Mouse (Mus musculus): ENCODE results near the gene Wnk2. TPM values are rescaled to one million over a fixed set of nuclear protein-coding genes. Genes with fewer than 3 reads are reported as not detected.
A peak's percentile ranks its signal among the peaks of the same experiment; 100 is the strongest.
"Not testable (repeated sequence)": the region's sequence is repeated elsewhere in the genome, so short reads cannot be mapped to it uniquely, and the experiment has no call there.

Gene Wnk2
- polyA plus RNA-seq, 1 experiment from 2014 or later: 2.6 TPM

DNA sequence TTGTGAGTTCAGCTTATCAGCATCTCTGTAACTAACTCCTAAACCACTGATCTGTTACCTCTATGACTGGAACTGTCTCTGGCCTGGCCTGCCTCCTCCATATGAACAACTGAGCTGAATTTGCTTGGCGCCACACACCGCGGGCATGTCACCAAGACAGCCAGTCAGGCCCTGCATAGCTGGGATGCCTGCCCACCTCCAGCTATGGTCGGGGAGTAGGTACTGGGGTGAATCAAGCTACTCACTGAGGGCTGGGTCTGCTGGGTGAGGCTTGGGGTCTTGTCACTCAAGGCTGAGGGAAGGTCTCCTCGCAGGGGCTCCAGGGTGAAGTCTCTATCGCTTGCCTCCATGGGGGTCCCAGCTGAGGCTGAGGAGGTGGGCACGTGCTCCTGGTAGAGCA lies 87.4 kb downstream of the Wnk2 start:
- WGBS: 75% methylated on average over 7 of the region's 7 CpGs
- Histone ChIP-seq H3K9me3 (ENCODE audit: control insufficient read depth, low read length) (no peaks in the 10 kb centered on the region), H3K9ac (ENCODE audit: low read length) (no peak overlapping the region)

DNA sequence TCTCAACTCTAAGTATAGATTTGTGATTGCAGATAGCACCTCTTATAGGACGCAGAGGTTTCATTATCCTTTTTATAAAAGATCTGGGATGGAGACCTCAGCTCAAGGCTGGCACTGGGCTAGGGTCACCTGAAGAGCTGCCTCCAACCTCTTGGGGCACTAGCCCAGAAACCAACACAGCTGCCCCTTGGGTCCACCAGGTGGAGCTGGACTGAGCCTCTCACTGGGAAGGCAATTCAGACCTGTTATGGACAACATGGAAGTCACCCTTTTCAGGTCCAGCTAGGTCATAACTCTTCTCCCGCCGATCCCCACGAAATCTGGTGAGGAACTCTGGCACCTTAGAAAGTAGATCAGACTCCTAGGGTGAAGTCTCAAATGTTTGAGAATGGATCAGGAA lies 89.3 kb downstream of the Wnk2 start:
- no peak overlapping the region for H3K27ac ChIP-seq (replicated peaks in 1 of 2; ENCODE audit: control insufficient read depth in 1 of 2, insufficient read depth in 1 of 2, low read depth in 2 of 2, low read length in 2 of 2)
- no peaks in the 10 kb centered on the region for H3K36me3 ChIP-seq (ENCODE audit: control insufficient read depth, insufficient read depth, low read length)
- no peaks in the 10 kb centered on the region for H3K27me3 ChIP-seq (ENCODE audit: control insufficient read depth, insufficient read depth, low read length)
- 84% methylated on average over 4 of the region's 4 CpGs for WGBS
- no peak overlapping the region for H3K9ac ChIP-seq (ENCODE audit: low read length)
- no peaks in the 10 kb centered on the region for H3K9me3 ChIP-seq (ENCODE audit: control insufficient read depth, low read length)
- no peak for ATAC-seq (ENCODE audit: insufficient number of reproducible peaks, insufficient read depth, low FRiP score, low read depth)
- no peaks in the 10 kb centered on the region for H3K4me1 ChIP-seq (ENCODE audit: control insufficient read depth in 2 of 2, insufficient read depth in 2 of 2, low read length in 2 of 2)
- no peak overlapping the region for H3K4me2 ChIP-seq (ENCODE audit: low read length)
- no peak overlapping the region for H3K4me3 ChIP-seq (ENCODE audit: control insufficient read depth in 1 of 2, insufficient read depth in 1 of 2, low read depth in 1 of 2, low read length in 2 of 2)

More for the DNA sequence above, 87.4 kb downstream of the Wnk2 start:
- Histone ChIP-seq H3K27ac (replicated peaks in 1 of 2; ENCODE audit: control insufficient read depth in 1 of 2, insufficient read depth in 1 of 2, low read depth in 2 of 2, low read length in 2 of 2) (no peak overlapping the region), H3K36me3 (ENCODE audit: control insufficient read depth, insufficient read depth, low read length) (no peaks in the 10 kb centered on the region), H3K4me2 (ENCODE audit: low read length) (no peak overlapping the region), H3K4me3 (ENCODE audit: control insufficient read depth in 1 of 2, insufficient read depth in 1 of 2, low read depth in 1 of 2, low read length in 2 of 2) (no peak overlapping the region), H3K27me3 (ENCODE audit: control insufficient read depth, insufficient read depth, low read length) (no peaks in the 10 kb centered on the region), H3K4me1 (ENCODE audit: control insufficient read depth in 2 of 2, insufficient read depth in 2 of 2, low read length in 2 of 2) (no peaks in the 10 kb centered on the region)
- 0 out of 2 replicates have a peak, but pooled peaks have one; percentile 2 for ATAC-seq (ENCODE audit: insufficient number of reproducible peaks, insufficient read depth, low FRiP score, low read depth)

DNA sequence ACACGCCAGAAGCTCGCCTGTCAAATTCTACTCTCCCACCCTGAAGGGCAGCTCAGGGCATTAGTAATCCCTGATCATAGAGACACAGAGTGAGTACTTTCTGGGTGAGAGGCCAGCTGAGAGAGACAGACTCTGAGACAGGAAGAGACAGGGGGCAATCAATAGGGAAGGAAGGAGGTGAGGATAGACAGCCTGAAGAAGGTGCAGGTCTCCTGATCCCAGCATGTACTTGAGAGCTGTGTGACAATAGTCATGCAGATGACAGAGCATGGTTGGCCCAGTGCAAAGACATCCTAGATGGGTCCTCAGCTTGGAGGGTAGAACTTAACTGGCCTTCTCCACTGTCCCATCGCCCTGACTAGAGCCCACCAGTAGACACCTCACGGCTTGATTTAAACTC lies 91.5 kb downstream of the Wnk2 start:
- Histone ChIP-seq H3K9ac (ENCODE audit: low read length) (no peak overlapping the region), H3K4me3 (ENCODE audit: control insufficient read depth in 1 of 2, insufficient read depth in 1 of 2, low read depth in 1 of 2, low read length in 2 of 2) (no peak overlapping the region), H3K27me3 (ENCODE audit: control insufficient read depth, insufficient read depth, low read length) (no peaks in the 10 kb centered on the region), H3K4me2 (ENCODE audit: low read length) (no peak overlapping the region), H3K27ac (replicated peaks in 1 of 2; ENCODE audit: control insufficient read depth in 1 of 2, insufficient read depth in 1 of 2, low read depth in 2 of 2, low read length in 2 of 2) (no peak overlapping the region), H3K4me1 (ENCODE audit: control insufficient read depth in 2 of 2, insufficient read depth in 2 of 2, low read length in 2 of 2) (no peaks in the 10 kb centered on the region), H3K36me3 (ENCODE audit: control insufficient read depth, insufficient read depth, low read length) (no peaks in the 10 kb centered on the region), H3K9me3 (ENCODE audit: control insufficient read depth, low read length) (no peaks in the 10 kb centered on the region)
- 83% methylated on average over 4 of the region's 4 CpGs for WGBS
- ATAC-seq (ENCODE audit: insufficient number of reproducible peaks, insufficient read depth, low FRiP score, low read depth): no peak

DNA sequence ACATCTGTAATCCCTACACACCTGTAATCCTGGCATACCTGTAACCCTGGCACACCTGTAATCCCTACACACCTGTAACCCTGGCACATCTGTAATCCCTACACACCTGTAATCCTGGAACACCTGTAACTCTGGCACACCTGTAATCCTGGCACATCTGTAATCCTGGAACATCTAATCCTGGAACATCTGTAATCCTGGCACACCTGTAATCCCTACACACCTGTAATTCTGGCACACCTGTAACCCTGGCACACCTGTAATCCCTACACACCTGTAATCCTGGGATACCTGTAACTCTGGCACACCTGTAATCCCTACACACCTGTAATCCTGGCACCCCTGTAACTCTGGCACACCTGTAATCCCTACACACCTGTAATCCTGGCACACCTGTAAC lies 93.1 kb downstream of the Wnk2 start:
- H3K4me1 ChIP-seq (ENCODE audit: control insufficient read depth in 2 of 2, insufficient read depth in 2 of 2, low read length in 2 of 2); ATAC-seq (ENCODE audit: insufficient number of reproducible peaks, insufficient read depth, low FRiP score, low read depth); H3K27ac ChIP-seq (replicated peaks in 1 of 2; ENCODE audit: control insufficient read depth in 1 of 2, insufficient read depth in 1 of 2, low read depth in 2 of 2, low read length in 2 of 2); H3K4me3 ChIP-seq (ENCODE audit: control insufficient read depth in 1 of 2, insufficient read depth in 1 of 2, low read depth in 1 of 2, low read length in 2 of 2); H3K9me3 ChIP-seq (ENCODE audit: control insufficient read depth, low read length); H3K9ac ChIP-seq (ENCODE audit: low read length); H3K4me2 ChIP-seq (ENCODE audit: low read length); H3K27me3 ChIP-seq (ENCODE audit: control insufficient read depth, insufficient read depth, low read length); H3K36me3 ChIP-seq (ENCODE audit: control insufficient read depth, insufficient read depth, low read length): not testable (repeated sequence)

DNA sequence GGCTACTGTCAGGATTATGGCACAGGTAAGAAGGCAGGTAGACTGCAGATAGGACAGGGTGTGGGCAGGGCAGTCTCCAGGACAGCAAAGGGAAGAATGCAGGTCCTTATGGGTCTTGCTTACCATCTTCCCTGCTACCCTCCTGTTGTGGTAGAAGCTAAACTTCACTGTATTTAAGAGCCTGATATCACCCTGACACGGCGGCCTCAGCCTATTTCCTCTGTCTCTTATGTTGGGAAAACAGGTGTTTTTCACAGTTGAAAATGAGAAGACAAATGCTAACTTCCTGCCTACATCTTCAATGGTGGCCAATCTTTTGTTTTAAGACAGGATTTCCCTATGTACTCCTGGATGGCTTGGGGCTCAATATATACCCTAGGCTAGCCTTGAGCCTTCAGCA lies 94.5 kb downstream of the Wnk2 start:
- Histone ChIP-seq H3K9me3 (ENCODE audit: control insufficient read depth, low read length) (no peaks in the 10 kb centered on the region), H3K36me3 (ENCODE audit: control insufficient read depth, insufficient read depth, low read length) (no peaks in the 10 kb centered on the region), H3K4me3 (ENCODE audit: control insufficient read depth in 1 of 2, insufficient read depth in 1 of 2, low read depth in 1 of 2, low read length in 2 of 2) (no peak overlapping the region), H3K4me2 (ENCODE audit: low read length) (no peak overlapping the region), H3K27me3 (ENCODE audit: control insufficient read depth, insufficient read depth, low read length) (no peaks in the 10 kb centered on the region), H3K9ac (ENCODE audit: low read length) (no peak overlapping the region), H3K4me1 (ENCODE audit: control insufficient read depth in 2 of 2, insufficient read depth in 2 of 2, low read length in 2 of 2) (no peaks in the 10 kb centered on the region), H3K27ac (replicated peaks in 1 of 2; ENCODE audit: control insufficient read depth in 1 of 2, insufficient read depth in 1 of 2, low read depth in 2 of 2, low read length in 2 of 2) (no peak overlapping the region)
- ATAC-seq (ENCODE audit: insufficient number of reproducible peaks, insufficient read depth, low FRiP score, low read depth): no peak
- 81% methylated on average over 2 of the region's 2 CpGs for WGBS

DNA sequence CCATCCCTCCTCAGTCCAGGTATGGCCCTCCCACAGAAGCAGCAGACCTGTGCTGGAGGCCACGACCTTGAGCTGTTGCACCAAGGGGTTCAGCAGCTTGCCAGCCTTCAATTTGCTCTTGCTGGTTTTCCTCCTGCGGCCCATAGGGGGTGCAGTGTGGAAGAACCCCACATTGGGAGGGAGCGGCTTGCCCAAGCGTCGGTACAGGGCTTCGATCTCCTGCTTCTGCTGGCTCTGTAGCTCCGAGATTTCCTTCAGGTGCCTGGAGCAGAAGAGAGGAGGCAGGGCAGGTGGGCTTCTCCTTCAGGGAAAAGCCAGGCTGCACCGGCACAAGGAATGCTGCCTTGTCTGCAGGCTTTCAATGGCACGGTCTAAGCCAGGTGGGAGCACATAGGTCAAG lies 95.3 kb downstream of the Wnk2 start:
- no peaks in the 10 kb centered on the region for H3K9me3 ChIP-seq (ENCODE audit: control insufficient read depth, low read length)
- no peaks in the 10 kb centered on the region for H3K4me1 ChIP-seq (ENCODE audit: control insufficient read depth in 2 of 2, insufficient read depth in 2 of 2, low read length in 2 of 2)
- H3K36me3 ChIP-seq (ENCODE audit: control insufficient read depth, insufficient read depth, low read length): no peaks in the 10 kb centered on the region
- no peak overlapping the region for H3K4me2 ChIP-seq (ENCODE audit: low read length)
- ATAC-seq (ENCODE audit: insufficient number of reproducible peaks, insufficient read depth, low FRiP score, low read depth): no peak
- H3K9ac ChIP-seq (ENCODE audit: low read length): no peak overlapping the region
- no peak overlapping the region for H3K27ac ChIP-seq (replicated peaks in 1 of 2; ENCODE audit: control insufficient read depth in 1 of 2, insufficient read depth in 1 of 2, low read depth in 2 of 2, low read length in 2 of 2)
- WGBS: 40% methylated on average over 9 of the region's 9 CpGs
- H3K27me3 ChIP-seq (ENCODE audit: control insufficient read depth, insufficient read depth, low read length): peaks cover 4% of the 10 kb centered on the region; the same call in 1 of the 2 replicates
- no peak overlapping the region for H3K4me3 ChIP-seq (ENCODE audit: control insufficient read depth in 1 of 2, insufficient read depth in 1 of 2, low read depth in 1 of 2, low read length in 2 of 2)

DNA sequence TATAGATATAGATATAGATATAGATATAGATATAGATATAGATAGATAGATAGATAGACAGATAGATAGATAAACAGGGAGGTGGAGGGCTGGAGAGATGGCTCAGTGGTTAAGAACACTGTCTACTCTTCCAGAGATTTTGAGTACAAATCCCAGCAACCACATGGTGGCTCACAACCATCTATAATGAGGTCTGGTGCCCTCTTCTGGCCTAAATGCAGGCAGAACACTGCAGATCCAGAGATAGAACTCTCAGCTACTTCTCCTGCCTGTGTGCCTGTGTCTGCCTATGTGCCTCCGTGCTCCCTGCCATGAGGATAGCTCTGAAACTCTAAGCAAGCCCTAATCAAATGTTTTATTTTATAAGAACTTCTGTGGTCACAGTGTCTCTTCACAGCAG lies 100.4 kb downstream of the Wnk2 start:
- H3K9ac ChIP-seq (ENCODE audit: low read length): no peak overlapping the region
- WGBS: 82% methylated on average over 1 of the region's 1 CpGs
- no peaks in the 10 kb centered on the region for H3K36me3 ChIP-seq (ENCODE audit: control insufficient read depth, insufficient read depth, low read length)
- no peaks in the 10 kb centered on the region for H3K9me3 ChIP-seq (ENCODE audit: control insufficient read depth, low read length)
- H3K4me3 ChIP-seq (ENCODE audit: control insufficient read depth in 1 of 2, insufficient read depth in 1 of 2, low read depth in 1 of 2, low read length in 2 of 2): no peak overlapping the region
- H3K4me1 ChIP-seq (ENCODE audit: control insufficient read depth in 2 of 2, insufficient read depth in 2 of 2, low read length in 2 of 2): no peaks in the 10 kb centered on the region
- no peak overlapping the region for H3K4me2 ChIP-seq (ENCODE audit: low read length)
- no peak for ATAC-seq (ENCODE audit: insufficient number of reproducible peaks, insufficient read depth, low FRiP score, low read depth)
- no peak overlapping the region for H3K27ac ChIP-seq (replicated peaks in 1 of 2; ENCODE audit: control insufficient read depth in 1 of 2, insufficient read depth in 1 of 2, low read depth in 2 of 2, low read length in 2 of 2)
- peaks cover 4% of the 10 kb centered on the region; the same call in 1 of the 2 replicates for H3K27me3 ChIP-seq (ENCODE audit: control insufficient read depth, insufficient read depth, low read length)

DNA sequence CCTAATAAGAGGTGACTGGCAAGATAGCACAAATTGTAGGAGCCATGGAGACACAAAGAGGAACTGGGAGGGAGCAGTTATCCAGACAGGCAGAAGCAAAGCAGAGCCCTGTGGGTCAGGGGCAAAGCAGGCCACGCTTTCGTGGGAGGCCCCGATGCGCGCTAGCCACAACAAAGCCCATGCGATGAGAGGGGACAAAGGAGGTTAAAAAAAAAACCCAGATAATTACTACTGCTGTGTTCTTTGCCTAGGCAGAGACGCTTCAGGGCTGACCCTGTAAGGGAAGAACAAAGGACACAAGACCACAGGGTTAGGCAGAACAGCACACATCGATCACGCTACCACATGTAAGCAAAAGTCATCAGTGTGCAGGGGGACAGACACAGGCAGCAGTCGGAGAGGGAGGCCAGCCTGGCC lies 103.7 kb downstream of the Wnk2 start:
- no peaks in the 10 kb centered on the region for H3K9me3 ChIP-seq (ENCODE audit: control insufficient read depth, low read length)
- H3K4me3 ChIP-seq (ENCODE audit: control insufficient read depth in 1 of 2, insufficient read depth in 1 of 2, low read depth in 1 of 2, low read length in 2 of 2): no peak overlapping the region
- no peaks in the 10 kb centered on the region for H3K36me3 ChIP-seq (ENCODE audit: control insufficient read depth, insufficient read depth, low read length)
- H3K4me1 ChIP-seq (ENCODE audit: control insufficient read depth in 2 of 2, insufficient read depth in 2 of 2, low read length in 2 of 2): no peaks in the 10 kb centered on the region
- no peak overlapping the region for H3K4me2 ChIP-seq (ENCODE audit: low read length)
- no peak overlapping the region for H3K27ac ChIP-seq (replicated peaks in 1 of 2; ENCODE audit: control insufficient read depth in 1 of 2, insufficient read depth in 1 of 2, low read depth in 2 of 2, low read length in 2 of 2)
- H3K9ac ChIP-seq (ENCODE audit: low read length): no peak overlapping the region
- ATAC-seq (ENCODE audit: insufficient number of reproducible peaks, insufficient read depth, low FRiP score, low read depth): no peak
- H3K27me3 ChIP-seq (ENCODE audit: control insufficient read depth, insufficient read depth, low read length): peaks cover 4% of the 10 kb centered on the region; the same call in 1 of the 2 replicates
- 72% methylated on average over 10 of the region's 10 CpGs for whole genome bisulfite sequencing
